Mouse (Mus musculus): Measurements from ENCODE around the gene Agap1. TPM values are rescaled to one million over a fixed set of nuclear protein-coding genes. Genes with fewer than 3 reads are reported as not detected.
A peak's percentile ranks its signal among the peaks of the same experiment; 100 is the strongest.

Gene Agap1
- total and polyA plus RNA-seq, 2 experiments from 2014 or later = 45.9 to 175 TPM

- ATAC-seq (ENCODE audit: low FRiP score) (peak; percentile 45), DNase-seq (ENCODE audit: low spot score) (peak; percentile 73)
- H3K4me2 ChIP-seq (ENCODE audit: low read depth, low read length, poor library complexity, severe bottlenecking) = peak overlapping the region; percentile 90
- H3K4me1 ChIP-seq (ENCODE audit: insufficient read depth, low read length) = peaks cover 29% of the 10 kb centered on the region
- H3K9ac ChIP-seq (replicated peaks; ENCODE audit: low read length, poor library complexity, severe bottlenecking) = peak overlapping the region; percentile 92
- no peaks in the 10 kb centered on the region for H3K9me3 ChIP-seq (ENCODE audit: low read length)
- peak overlapping the region; percentile 96 for H3K27ac ChIP-seq (ENCODE audit: low read depth, low read length)
- WGBS = under 1% methylated on average over 84 of the region's 95 CpGs
- peak; percentile 65 for TF ChIP-seq CTCF (IDR thresholded peaks at IDR 0.05)
- H3K27me3 ChIP-seq (ENCODE audit: insufficient read depth, low read length) = no peaks in the 10 kb centered on the region
- peak overlapping the region; percentile 69 for H3K4me3 ChIP-seq (ENCODE audit: low read depth, low read length)
- H3K36me3 ChIP-seq (ENCODE audit: insufficient read depth, low read length) = no peaks in the 10 kb centered on the region
Measured at GRCm38 (mm10) chr1:89580999-89581765, 126.6 kb downstream of the Agap1 start.

- Histone ChIP-seq H3K36me3 (ENCODE audit: insufficient read depth, low read length) (no peaks in the 10 kb centered on the region), H3K9ac (replicated peaks; ENCODE audit: low read length, poor library complexity, severe bottlenecking) (peak overlapping the region; percentile 92), H3K9me3 (ENCODE audit: low read length) (no peaks in the 10 kb centered on the region), H3K4me1 (ENCODE audit: insufficient read depth, low read length) (peaks cover 25% of the 10 kb centered on the region), H3K4me2 (ENCODE audit: low read depth, low read length, poor library complexity, severe bottlenecking) (peak overlapping the region; percentile 90), H3K27me3 (ENCODE audit: insufficient read depth, low read length) (no peaks in the 10 kb centered on the region), H3K27ac (ENCODE audit: low read depth, low read length) (peak overlapping the region; percentile 96), H3K4me3 (ENCODE audit: low read depth, low read length) (peak overlapping the region; percentile 69)
- 5% methylated on average over 6 of the region's 6 CpGs for WGBS
- TF ChIP-seq CTCF (IDR thresholded peaks at IDR 0.05) = no peak
- DNase-seq (ENCODE audit: low spot score) = no peak
- no peak for ATAC-seq (ENCODE audit: low FRiP score)
Measured at GRCm38 (mm10) chr1:89581766-89582125, 127.1 kb downstream of the Agap1 start.

DNA sequence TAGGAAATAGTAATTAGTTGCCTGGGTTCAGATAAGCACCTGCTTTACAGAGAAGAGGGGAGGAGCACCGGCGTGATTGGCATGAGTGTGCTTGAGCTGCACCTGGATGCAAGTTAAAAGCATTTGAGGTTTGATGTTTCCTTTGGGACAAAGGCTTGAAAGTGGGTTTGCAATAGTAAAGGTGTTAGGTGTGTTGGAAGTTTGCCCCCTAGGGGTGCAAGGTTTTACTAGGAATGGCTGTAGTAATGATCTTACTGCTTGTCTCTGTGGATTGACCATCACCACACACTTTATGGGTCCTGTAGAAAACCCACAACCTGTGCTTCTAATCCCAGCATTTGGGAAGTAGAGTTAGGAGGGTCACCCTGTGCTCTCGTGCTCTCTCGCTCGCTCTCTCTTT is 128.8 kb downstream of the Agap1 start:
- TF ChIP-seq CTCF (IDR thresholded peaks at IDR 0.05) = peak; percentile 58
- peaks cover 23% of the 10 kb centered on the region for H3K4me1 ChIP-seq (ENCODE audit: insufficient read depth, low read length)
- no peaks in the 10 kb centered on the region for H3K27me3 ChIP-seq (ENCODE audit: insufficient read depth, low read length)
- peaks cover 3% of the 10 kb centered on the region; the same call in 1 of the 2 replicates for H3K36me3 ChIP-seq (ENCODE audit: insufficient read depth, low read length)
- peak; percentile 21 for DNase-seq (ENCODE audit: low spot score)
- no peak overlapping the region for H3K27ac ChIP-seq (ENCODE audit: low read depth, low read length)
- H3K4me3 ChIP-seq (ENCODE audit: low read depth, low read length) = peak overlapping the region; percentile 69; the same call in 1 of the 2 replicates
- ATAC-seq (ENCODE audit: low FRiP score) = no peak
- 81% methylated on average over 5 of the region's 5 CpGs for WGBS
- H3K4me2 ChIP-seq (ENCODE audit: low read depth, low read length, poor library complexity, severe bottlenecking) = peak overlapping the region; percentile 90
- H3K9ac ChIP-seq (replicated peaks; ENCODE audit: low read length, poor library complexity, severe bottlenecking) = peak overlapping the region; percentile 92
- no peaks in the 10 kb centered on the region for H3K9me3 ChIP-seq (ENCODE audit: low read length)

- H3K9ac ChIP-seq (replicated peaks; ENCODE audit: low read length, poor library complexity, severe bottlenecking) = no peak overlapping the region
- H3K36me3 ChIP-seq (ENCODE audit: insufficient read depth, low read length) = peaks cover 3% of the 10 kb centered on the region; the same call in 1 of the 2 replicates
- no peak for TF ChIP-seq CTCF (IDR thresholded peaks at IDR 0.05)
- ATAC-seq (ENCODE audit: low FRiP score) (no peak), DNase-seq (ENCODE audit: low spot score) (no peak)
- H3K27ac ChIP-seq (ENCODE audit: low read depth, low read length) = no peak overlapping the region
- no peaks in the 10 kb centered on the region for H3K9me3 ChIP-seq (ENCODE audit: low read length)
- H3K4me1 ChIP-seq (ENCODE audit: insufficient read depth, low read length) = peaks cover 23% of the 10 kb centered on the region
- 43% methylated on average over 14 of the region's 14 CpGs for WGBS
- no peaks in the 10 kb centered on the region for H3K27me3 ChIP-seq (ENCODE audit: insufficient read depth, low read length)
- no peak overlapping the region for H3K4me3 ChIP-seq (ENCODE audit: low read depth, low read length)
- no peak overlapping the region for H3K4me2 ChIP-seq (ENCODE audit: low read depth, low read length, poor library complexity, severe bottlenecking)
Measured at GRCm38 (mm10) chr1:89586991-89587683, 132.5 kb downstream of the Agap1 start.

DNA sequence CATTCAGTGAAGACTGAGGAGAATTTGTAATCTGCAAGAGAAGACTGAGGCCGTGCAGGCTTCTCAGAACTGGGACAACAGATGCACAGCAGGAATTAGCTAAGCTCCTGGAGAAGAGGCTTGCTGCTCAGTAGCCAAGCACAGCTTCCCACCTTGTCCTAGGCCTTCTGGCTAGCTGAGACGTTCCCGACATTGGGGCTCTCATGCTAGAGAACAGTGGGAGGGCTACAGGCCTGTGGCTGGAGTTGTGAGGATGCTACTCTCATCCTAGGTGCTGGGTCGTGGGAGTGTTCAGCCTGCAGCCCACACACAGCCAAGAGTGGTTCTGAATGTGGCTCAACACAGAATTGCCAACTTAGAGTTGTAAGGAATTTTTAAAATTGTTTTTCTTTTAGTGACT is 133.5 kb downstream of the Agap1 start:
- no peak for DNase-seq (ENCODE audit: low spot score)
- Histone ChIP-seq H3K4me3 (ENCODE audit: low read depth, low read length) (no peak overlapping the region), H3K27ac (ENCODE audit: low read depth, low read length) (no peak overlapping the region), H3K36me3 (ENCODE audit: insufficient read depth, low read length) (peaks cover 3% of the 10 kb centered on the region; the same call in 1 of the 2 replicates), H3K27me3 (ENCODE audit: insufficient read depth, low read length) (no peaks in the 10 kb centered on the region), H3K9me3 (ENCODE audit: low read length) (no peaks in the 10 kb centered on the region), H3K4me1 (ENCODE audit: insufficient read depth, low read length) (peaks cover 17% of the 10 kb centered on the region), H3K9ac (replicated peaks; ENCODE audit: low read length, poor library complexity, severe bottlenecking) (no peak overlapping the region), H3K4me2 (ENCODE audit: low read depth, low read length, poor library complexity, severe bottlenecking) (no peak overlapping the region)
- ATAC-seq (ENCODE audit: low FRiP score) = no peak
- TF ChIP-seq CTCF (IDR thresholded peaks at IDR 0.05) = no peak
- 25% methylated on average over 4 of the region's 4 CpGs for WGBS

DNA sequence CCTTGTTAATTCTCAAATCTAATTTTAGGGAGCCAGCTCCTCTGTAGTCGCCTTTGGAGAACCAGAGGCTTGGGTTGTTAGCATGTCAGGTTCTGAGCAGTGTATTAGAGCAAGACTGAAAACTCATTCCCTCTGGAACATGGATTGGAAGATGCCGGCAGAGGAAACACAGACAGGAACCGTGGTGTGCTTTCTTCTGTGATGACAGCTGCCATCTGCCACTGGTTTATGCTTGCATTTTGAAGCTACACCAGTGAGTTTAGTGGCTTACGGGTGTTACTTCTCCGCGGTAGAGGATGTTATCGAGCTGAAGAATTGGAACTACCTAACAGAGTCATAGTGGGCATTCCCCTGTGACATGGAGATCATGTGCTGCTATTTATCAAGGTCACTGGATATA is 136.4 kb downstream of the Agap1 start:
- ATAC-seq (ENCODE audit: low FRiP score) = no peak
- Histone ChIP-seq H3K4me3 (ENCODE audit: low read depth, low read length) (no peak overlapping the region), H3K36me3 (ENCODE audit: insufficient read depth, low read length) (peaks cover 3% of the 10 kb centered on the region; the same call in 1 of the 2 replicates), H3K27ac (ENCODE audit: low read depth, low read length) (no peak overlapping the region), H3K27me3 (ENCODE audit: insufficient read depth, low read length) (no peaks in the 10 kb centered on the region), H3K4me1 (ENCODE audit: insufficient read depth, low read length) (peaks cover 7% of the 10 kb centered on the region; the same call in 1 of the 2 replicates), H3K9me3 (ENCODE audit: low read length) (no peaks in the 10 kb centered on the region), H3K4me2 (ENCODE audit: low read depth, low read length, poor library complexity, severe bottlenecking) (no peak overlapping the region), H3K9ac (replicated peaks; ENCODE audit: low read length, poor library complexity, severe bottlenecking) (no peak overlapping the region)
- no peak for DNase-seq (ENCODE audit: low spot score)
- 88% methylated on average over 7 of the region's 7 CpGs for WGBS
- TF ChIP-seq CTCF (IDR thresholded peaks at IDR 0.05) = no peak
